Mouse (Mus musculus): ENCODE data around the gene Gtf2e1. TPM values are rescaled to one million over a fixed set of nuclear protein-coding genes. Genes with fewer than 3 reads are reported as not detected.

Gtf2e1 gene
- 15.6 TPM for total RNA-seq (2023)

DNA sequence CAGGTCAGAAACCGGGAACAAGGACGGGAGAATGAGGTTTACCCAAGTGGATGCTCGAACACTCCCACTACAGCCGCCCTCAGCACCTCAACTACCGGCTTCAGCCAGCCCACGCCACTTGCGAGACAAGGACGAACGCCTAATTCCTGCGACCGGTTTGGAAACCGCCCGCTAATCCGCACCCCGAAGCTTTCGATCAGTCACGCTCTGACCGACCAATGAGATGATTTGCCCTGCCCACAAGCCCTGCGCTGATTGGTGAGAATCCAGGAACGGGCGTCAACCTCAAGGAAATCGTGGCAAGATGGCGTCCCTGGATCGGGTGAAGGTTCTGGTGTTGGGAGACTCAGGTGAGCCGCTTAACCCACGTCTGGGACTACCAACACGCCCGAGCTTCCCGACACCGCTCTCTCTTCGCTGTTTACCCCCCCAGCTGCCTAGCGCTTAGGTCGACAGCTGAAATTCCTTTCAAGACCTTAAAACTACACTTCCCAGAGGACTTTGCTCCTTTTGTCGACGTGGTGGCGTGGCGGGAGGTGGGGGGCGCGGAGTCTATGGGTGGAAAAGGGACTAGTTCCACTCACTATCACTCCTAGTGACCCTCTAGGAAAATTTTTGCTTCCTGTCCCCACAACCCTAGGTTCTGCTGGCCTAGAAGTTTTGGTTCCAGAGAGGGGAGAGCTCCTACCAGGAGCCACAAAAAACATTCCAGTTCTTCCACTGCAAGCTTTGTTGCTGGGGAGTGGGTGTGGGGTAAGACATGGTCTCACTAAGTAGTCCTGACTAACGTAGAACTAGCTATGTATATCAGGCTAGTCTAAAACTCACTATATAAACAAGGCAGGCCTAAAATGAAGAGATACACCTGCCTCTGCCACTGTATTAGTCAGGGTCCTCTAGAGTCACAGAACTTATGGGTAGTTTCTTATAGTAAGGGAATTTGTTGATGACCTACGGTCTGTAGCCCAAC, at the start of gene Gtf2e1, which contains the start of gene Rabl3:
Gene Gtf2e1, minus strand, starts transcription at position 179 of the 970 bp plus-strand sequence.
Gene Rabl3, plus strand, starts transcription at position 275 of the 970 bp plus-strand sequence.

DNA sequence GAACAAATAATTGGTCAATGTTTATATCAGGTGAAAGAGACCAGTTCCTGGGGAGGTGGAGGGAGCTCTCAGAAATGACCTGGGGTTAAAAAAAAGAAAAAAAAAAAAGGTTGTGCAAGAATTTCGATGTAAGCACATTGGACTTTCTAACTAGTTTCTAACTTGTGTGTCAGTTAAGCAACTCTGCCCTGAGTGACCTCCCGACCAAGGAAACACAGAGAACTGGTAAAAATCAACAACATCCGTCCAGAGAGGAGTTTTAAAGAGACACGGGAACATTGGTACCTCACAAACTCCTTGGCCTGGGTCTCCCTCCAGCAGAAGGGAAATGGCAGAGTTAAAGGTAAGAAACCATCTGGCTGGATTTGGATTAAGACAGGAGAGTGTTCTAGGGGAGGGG, 40.4 kb upstream of the Gtf2e1 start, which contains the start of gene Hgd:
Gene Hgd, plus strand, starts transcription at position 160 of the 400 bp plus-strand sequence.

Other genes starting within 250 kb of the Gtf2e1 start
- not detected for gene Stxbp5l, start 154.8 kb downstream of the Gtf2e1 start, total RNA-seq (2023)
- gene Rabl3, start 96 bp upstream of the Gtf2e1 start, total RNA-seq (2023): 15.4 TPM
- gene Hgd, start 40.4 kb upstream of the Gtf2e1 start, total RNA-seq (2023): not detected
- gene Ndufb4, start 114.7 kb upstream of the Gtf2e1 start, total RNA-seq (2023): 29.6 TPM
- 0.24 TPM for gene Fstl1, start 237.1 kb upstream of the Gtf2e1 start, total RNA-seq (2023)

Measured in CD8-positive naive resting alpha-beta T cell, adult 57 days (primary cell).